Mouse (Mus musculus): Measurements from ENCODE around the gene Kansl2.

Gene Kansl2

GRCm38 (mm10) chr15:98533881-98534627, at the start of gene Kansl2:
Gene Kansl2 (minus strand): TSS chr15:98534264.
- DNase-seq, result peak; percentile 99

GRCm38 (mm10) chr15:98582996-98583395, 48.9 kb upstream of the Kansl2 start:
- no peak for DNase-seq

- no peak for DNase-seq
Observed at GRCm38 (mm10) chr15:98582410-98582809, 48.3 kb upstream of the Kansl2 start.

- peak; percentile 61 for DNase-seq
Observed at GRCm38 (mm10) chr15:98579795-98580464, 45.9 kb upstream of the Kansl2 start.

GRCm38 (mm10) chr15:98579310-98579709, 45.2 kb upstream of the Kansl2 start:
- DNase-seq, result no peak

GRCm38 (mm10) chr15:98573293-98573692, 39.2 kb upstream of the Kansl2 start:
- no peak for DNase-seq

GRCm38 (mm10) chr15:98570873-98571538, 36.9 kb upstream of the Kansl2 start, which contains the start of the genes Ccnt1 and 4930415O20Rik:
Gene Ccnt1 (minus strand): TSS chr15:98570923.
Gene 4930415O20Rik (plus strand): TSS chr15:98571004.
- DNase-seq, result no peak

- peak; percentile 36 for DNase-seq
Observed at GRCm38 (mm10) chr15:98569795-98570365, 35.8 kb upstream of the Kansl2 start.

- no peak for DNase-seq
Observed at GRCm38 (mm10) chr15:98569216-98569615, 35.2 kb upstream of the Kansl2 start.

- peak; percentile 45 for DNase-seq
Observed at GRCm38 (mm10) chr15:98568256-98569033, 34.4 kb upstream of the Kansl2 start.

GRCm38 (mm10) chr15:98567278-98568134, 33.4 kb upstream of the Kansl2 start:
- peak; percentile 100 for DNase-seq

GRCm38 (mm10) chr15:98566973-98567277, 32.9 kb upstream of the Kansl2 start:
- DNase-seq, result no peak

GRCm38 (mm10) chr15:98557186-98557585, 23.1 kb upstream of the Kansl2 start:
- DNase-seq, result no peak

- no peak for DNase-seq
Observed at GRCm38 (mm10) chr15:98555881-98556280, 21.8 kb upstream of the Kansl2 start.

- no peak for DNase-seq
Observed at GRCm38 (mm10) chr15:98552758-98553157, 18.7 kb upstream of the Kansl2 start.

- DNase-seq, result no peak
Observed at GRCm38 (mm10) chr15:98546843-98547242, 12.8 kb upstream of the Kansl2 start.

- DNase-seq, result no peak
Observed at GRCm38 (mm10) chr15:98545151-98545550, 11.1 kb upstream of the Kansl2 start.

- DNase-seq, result no peak
Observed at GRCm38 (mm10) chr15:98543341-98543740, 9.3 kb upstream of the Kansl2 start.

GRCm38 (mm10) chr15:98541064-98541463, 7.0 kb upstream of the Kansl2 start:
- no peak for DNase-seq

- DNase-seq, result no peak
Observed at GRCm38 (mm10) chr15:98537923-98538322, 3.9 kb upstream of the Kansl2 start.

GRCm38 (mm10) chr15:98536828-98537510, 2.9 kb upstream of the Kansl2 start:
- DNase-seq, result no peak
